Mouse (Mus musculus): ENCODE measurements at regions not wholly inside any gene's neighbourhood (a gene's known extent, or its start where the extent isn't known, plus 50 kb on each side); places are given as distances from the start of the nearest gene placed in this dataset.
"Not testable (repeated sequence)": the region's sequence is repeated elsewhere in the genome, so short reads cannot be mapped to it uniquely, and the experiment has no call there.

- H3K4me1 ChIP-seq (ENCODE audit: control insufficient read depth, insufficient read depth, low read length), result no peaks in the 10 kb centered on the region
- H3K4me3 ChIP-seq (ENCODE audit: low read depth, low read length), result no peak overlapping the region
- peaks cover 70% of the 10 kb centered on the region for H3K9me3 ChIP-seq (ENCODE audit: control insufficient read depth, low read depth, low read length)
- ATAC-seq (ENCODE audit: insufficient number of reproducible peaks, insufficient read depth, low FRiP score, low read depth), result no peak
- 65% methylated on average over 2 of the region's 2 CpGs for WGBS
- H3K27ac ChIP-seq (ENCODE audit: low read length), result no peak overlapping the region
- H3K36me3 ChIP-seq (ENCODE audit: control insufficient read depth, insufficient read depth, low read length), result no peaks in the 10 kb centered on the region
- no peak overlapping the region for H3K9ac ChIP-seq (replicated peaks; ENCODE audit: low read depth, low read length)
- no peaks in the 10 kb centered on the region for H3K27me3 ChIP-seq (ENCODE audit: control insufficient read depth, insufficient read depth, low read length)
- no peak overlapping the region for H3K4me2 ChIP-seq (replicated peaks; ENCODE audit: low read depth, low read length)
These were observed 189.8 kb downstream of the Tcp10c start for GRCm38 (mm10) chr17:13544036-13544795.

- H3K4me1 ChIP-seq (ENCODE audit: control insufficient read depth, insufficient read depth, low read length), result no peaks in the 10 kb centered on the region
- no peak for ATAC-seq (ENCODE audit: insufficient number of reproducible peaks, insufficient read depth, low FRiP score, low read depth)
- no peak overlapping the region for H3K4me2 ChIP-seq (replicated peaks; ENCODE audit: low read depth, low read length)
- no peaks in the 10 kb centered on the region for H3K36me3 ChIP-seq (ENCODE audit: control insufficient read depth, insufficient read depth, low read length)
- WGBS, result 71% methylated on average over 3 of the region's 3 CpGs
- H3K27me3 ChIP-seq (ENCODE audit: control insufficient read depth, insufficient read depth, low read length), result no peaks in the 10 kb centered on the region
- H3K4me3 ChIP-seq (ENCODE audit: low read depth, low read length), result no peak overlapping the region
- H3K27ac ChIP-seq (ENCODE audit: low read length), result no peak overlapping the region
- no peak overlapping the region for H3K9ac ChIP-seq (replicated peaks; ENCODE audit: low read depth, low read length)
- H3K9me3 ChIP-seq (ENCODE audit: control insufficient read depth, low read depth, low read length), result peaks cover 62% of the 10 kb centered on the region
These were observed 191.9 kb downstream of the Tcp10c start for GRCm38 (mm10) chr17:13546249-13546648.

GRCm38 (mm10) chr17:13546669-13547085 lies 192.3 kb downstream of the Tcp10c start:
- Histone ChIP-seq H3K4me2 (replicated peaks; ENCODE audit: low read depth, low read length) (no peak overlapping the region), H3K4me3 (ENCODE audit: low read depth, low read length) (no peak overlapping the region), H3K27me3 (ENCODE audit: control insufficient read depth, insufficient read depth, low read length) (no peaks in the 10 kb centered on the region), H3K9ac (replicated peaks; ENCODE audit: low read depth, low read length) (no peak overlapping the region), H3K36me3 (ENCODE audit: control insufficient read depth, insufficient read depth, low read length) (no peaks in the 10 kb centered on the region), H3K4me1 (ENCODE audit: control insufficient read depth, insufficient read depth, low read length) (no peaks in the 10 kb centered on the region), H3K27ac (ENCODE audit: low read length) (no peak overlapping the region), H3K9me3 (ENCODE audit: control insufficient read depth, low read depth, low read length) (peaks cover 58% of the 10 kb centered on the region)
- 81% methylated on average over 7 of the region's 7 CpGs for WGBS
- no peak for ATAC-seq (ENCODE audit: insufficient number of reproducible peaks, insufficient read depth, low FRiP score, low read depth)

GRCm38 (mm10) chr17:13547657-13548360 lies 193.4 kb downstream of the Tcp10c start:
- WGBS, result 65% methylated on average over 12 of the region's 12 CpGs
- Histone ChIP-seq H3K27ac (ENCODE audit: low read length) (no peak overlapping the region), H3K9me3 (ENCODE audit: control insufficient read depth, low read depth, low read length) (peaks cover 57% of the 10 kb centered on the region), H3K36me3 (ENCODE audit: control insufficient read depth, insufficient read depth, low read length) (no peaks in the 10 kb centered on the region), H3K9ac (replicated peaks; ENCODE audit: low read depth, low read length) (no peak overlapping the region), H3K4me3 (ENCODE audit: low read depth, low read length) (no peak overlapping the region), H3K27me3 (ENCODE audit: control insufficient read depth, insufficient read depth, low read length) (no peaks in the 10 kb centered on the region), H3K4me1 (ENCODE audit: control insufficient read depth, insufficient read depth, low read length) (no peaks in the 10 kb centered on the region), H3K4me2 (replicated peaks; ENCODE audit: low read depth, low read length) (no peak overlapping the region)
- ATAC-seq (ENCODE audit: insufficient number of reproducible peaks, insufficient read depth, low FRiP score, low read depth), result no peak

GRCm38 (mm10) chr17:13549975-13550895 lies 195.9 kb downstream of the Tcp10c start:
- ATAC-seq (ENCODE audit: insufficient number of reproducible peaks, insufficient read depth, low FRiP score, low read depth), result peak; percentile 57; the same call in 1 of the 2 replicates
- no peaks in the 10 kb centered on the region for H3K4me1 ChIP-seq (ENCODE audit: control insufficient read depth, insufficient read depth, low read length)
- H3K4me3 ChIP-seq (ENCODE audit: low read depth, low read length), result no peak overlapping the region
- H3K9ac ChIP-seq (replicated peaks; ENCODE audit: low read depth, low read length), result no peak overlapping the region
- H3K27ac ChIP-seq (ENCODE audit: low read length), result no peak overlapping the region
- WGBS, result 66% methylated on average over 9 of the region's 9 CpGs
- no peaks in the 10 kb centered on the region for H3K27me3 ChIP-seq (ENCODE audit: control insufficient read depth, insufficient read depth, low read length)
- H3K4me2 ChIP-seq (replicated peaks; ENCODE audit: low read depth, low read length), result no peak overlapping the region
- H3K36me3 ChIP-seq (ENCODE audit: control insufficient read depth, insufficient read depth, low read length), result no peaks in the 10 kb centered on the region
- peaks cover 45% of the 10 kb centered on the region for H3K9me3 ChIP-seq (ENCODE audit: control insufficient read depth, low read depth, low read length)

GRCm38 (mm10) chr17:13550896-13551267 lies 196.5 kb downstream of the Tcp10c start:
- not testable (repeated sequence) for ATAC-seq (ENCODE audit: insufficient number of reproducible peaks, insufficient read depth, low FRiP score, low read depth)

GRCm38 (mm10) chr17:13551693-13552404 lies 197.5 kb downstream of the Tcp10c start:
- H3K4me1 ChIP-seq (ENCODE audit: control insufficient read depth, insufficient read depth, low read length); H3K9ac ChIP-seq (replicated peaks; ENCODE audit: low read depth, low read length); H3K36me3 ChIP-seq (ENCODE audit: control insufficient read depth, insufficient read depth, low read length); H3K27ac ChIP-seq (ENCODE audit: low read length); H3K4me3 ChIP-seq (ENCODE audit: low read depth, low read length); H3K4me2 ChIP-seq (replicated peaks; ENCODE audit: low read depth, low read length); H3K27me3 ChIP-seq (ENCODE audit: control insufficient read depth, insufficient read depth, low read length): not testable (repeated sequence)
- peak; percentile 63; the same call in 1 of the 2 replicates for ATAC-seq (ENCODE audit: insufficient number of reproducible peaks, insufficient read depth, low FRiP score, low read depth)
- peaks cover 34% of the 10 kb centered on the region for H3K9me3 ChIP-seq (ENCODE audit: control insufficient read depth, low read depth, low read length)

More at GRCm38 (mm10) chr17:13550896-13551267, 196.5 kb downstream of the Tcp10c start:
- not testable (repeated sequence) for H3K4me2 ChIP-seq (replicated peaks; ENCODE audit: low read depth, low read length); H3K4me1 ChIP-seq (ENCODE audit: control insufficient read depth, insufficient read depth, low read length); H3K9ac ChIP-seq (replicated peaks; ENCODE audit: low read depth, low read length); H3K4me3 ChIP-seq (ENCODE audit: low read depth, low read length); H3K36me3 ChIP-seq (ENCODE audit: control insufficient read depth, insufficient read depth, low read length); H3K27me3 ChIP-seq (ENCODE audit: control insufficient read depth, insufficient read depth, low read length); H3K27ac ChIP-seq (ENCODE audit: low read length)
- H3K9me3 ChIP-seq (ENCODE audit: control insufficient read depth, low read depth, low read length), result peaks cover 41% of the 10 kb centered on the region

- H3K9me3 ChIP-seq (ENCODE audit: control insufficient read depth, low read depth, low read length), result peaks cover 28% of the 10 kb centered on the region
- H3K27me3 ChIP-seq (ENCODE audit: control insufficient read depth, insufficient read depth, low read length); H3K36me3 ChIP-seq (ENCODE audit: control insufficient read depth, insufficient read depth, low read length); H3K9ac ChIP-seq (replicated peaks; ENCODE audit: low read depth, low read length); H3K4me2 ChIP-seq (replicated peaks; ENCODE audit: low read depth, low read length); H3K4me3 ChIP-seq (ENCODE audit: low read depth, low read length); H3K27ac ChIP-seq (ENCODE audit: low read length); H3K4me1 ChIP-seq (ENCODE audit: control insufficient read depth, insufficient read depth, low read length): not testable (repeated sequence)
- ATAC-seq (ENCODE audit: insufficient number of reproducible peaks, insufficient read depth, low FRiP score, low read depth), result peak; percentile 62
These were observed 198.5 kb downstream of the Tcp10c start for GRCm38 (mm10) chr17:13552840-13553239.
